Mouse (Mus musculus) lung, embryonic 14.5 days (tissue): ENCODE results near the gene C2. TPM values are rescaled to one million over a fixed set of nuclear protein-coding genes. Genes with fewer than 3 reads are reported as not detected.
"Not testable (repeated sequence)": the region's sequence is repeated elsewhere in the genome, so short reads cannot be mapped to it uniquely, and the experiment has no call there.

Source experiments
- ATAC-seq: fragments of 200-750 bp; cut with Nextera tagmentation; 2 replicates; pipeline ENCODE4 v1.8.0; 2017; ENCODE audit warnings: mild to moderate bottlenecking, moderate TSS enrichment, moderate library complexity; ENCODE audit not compliant: insufficient read depth
- DNase-seq: peaks from one replicate; pipeline ENCODE4 v3.0.0-alpha.2; 2015
- H3K27ac ChIP-seq: fragments of 300-500 bp; sonication (generic); 2 replicates; pipeline ENCODE4 v1.5.1; 2014; ENCODE audit warnings: low read depth, mild to moderate bottlenecking, moderate library complexity
- H3K27me3 ChIP-seq: fragments of 300-500 bp; sonication (generic); 2 replicates; pipeline ENCODE4 v1.6.1; 2014; ENCODE audit warnings: low read length, control low read depth; ENCODE audit not compliant: insufficient read depth
- H3K36me3 ChIP-seq: fragments of 300-500 bp; sonication (generic); 2 replicates; pipeline ENCODE4 v1.6.1; 2014; ENCODE audit warnings: control low read depth; ENCODE audit not compliant: insufficient read depth
- H3K4me1 ChIP-seq: fragments of 300-500 bp; sonication (generic); 2 replicates; pipeline ENCODE4 v1.6.1; 2014; ENCODE audit warnings: antibody characterized with exemption, control low read depth; ENCODE audit not compliant: insufficient read depth
- H3K4me2 ChIP-seq: fragments of 300-500 bp; sonication (generic); 2 replicates; pipeline ENCODE4 v1.6.1; 2014; ENCODE audit warnings: mild to moderate bottlenecking
- H3K4me3 ChIP-seq: fragments of 300-500 bp; sonication (generic); 2 replicates; pipeline ENCODE4 v1.5.1; 2014; ENCODE audit warnings: low read depth, low read length
- H3K9ac ChIP-seq: fragments of 300-500 bp; sonication (generic); 2 replicates; pipeline ENCODE4 v1.6.1; 2014
- H3K9me3 ChIP-seq: fragments of 300-500 bp; sonication (generic); 2 replicates; pipeline ENCODE4 v1.6.1; 2016; ENCODE audit warnings: low read depth, low read length, control low read depth
- CTCF ChIP-seq: IDR thresholded peaks from 2 replicates; pipeline ENCODE4 v1.5.1; 2016; ENCODE audit warnings: antibody characterized with exemption, low read depth
- WGBS: fragments of 180-500 bp; shearing (Covaris S2); extraction: QIAGEN DNeasy Blood & Tissue Kit; methylation state at CpG from one replicate; pipeline ENCODE4 v1.1.7; 2014; 5-methylcytosine and 5-hydroxymethylcytosine counted together
- polyA plus RNA-seq: library from polyadenylated mRNA; unstranded; fragments of >200 nt; fragmentation: Nextera tagmentation; extraction: Ambion mirVana; gene quantifications from 2 replicates; pipeline ENCODE4 v1.2.1, GENCODE M21; 2014

The C2 gene
- polyA plus RNA-seq, 1 experiment from 2014 or later = 1.4 TPM

GRCm38 (mm10) chr17:34911945-34912351 is 13.9 kb upstream of the C2 start:
- Histone ChIP-seq H3K9me3 (no peaks in the 10 kb centered on the region), H3K4me3 (no peak overlapping the region), H3K36me3 (peaks cover 73% of the 10 kb centered on the region), H3K9ac (no peak overlapping the region), H3K27me3 (no peaks in the 10 kb centered on the region), H3K4me2 (no peak overlapping the region), H3K4me1 (no peaks in the 10 kb centered on the region), H3K27ac (no peak overlapping the region)
- 35% methylated on average over 5 of the region's 5 CpGs for WGBS
- ATAC-seq (peak; percentile 38), DNase-seq (peak; percentile 80)
- peak; percentile 96 for TF ChIP-seq CTCF

DNA sequence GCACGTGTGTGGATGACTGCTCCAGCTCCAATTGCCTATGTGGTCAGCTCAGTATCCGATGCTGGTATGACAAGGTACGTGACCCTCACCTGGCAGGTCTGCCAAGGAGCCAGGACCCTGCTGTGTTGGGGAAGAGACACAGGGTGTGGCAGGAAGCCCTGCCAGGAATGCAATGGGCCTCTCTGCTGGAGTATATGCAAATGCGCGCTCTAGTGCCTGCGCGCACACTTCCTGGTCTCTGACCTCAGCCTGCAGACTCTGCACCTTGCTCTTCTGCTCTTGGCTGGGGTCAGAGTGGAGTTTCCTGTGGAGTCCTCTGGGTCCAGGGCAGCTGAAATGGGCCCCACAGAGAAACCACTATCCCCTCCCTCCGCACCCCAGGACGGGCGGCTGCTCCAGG is 12.9 kb upstream of the C2 start:
- WGBS = 85% methylated on average over 10 of the region's 10 CpGs
- no peaks in the 10 kb centered on the region for H3K4me1 ChIP-seq
- TF ChIP-seq CTCF = no peak
- H3K4me2 ChIP-seq = no peak overlapping the region
- DNase-seq (no peak), ATAC-seq (no peak)
- H3K4me3 ChIP-seq = no peak overlapping the region
- H3K9ac ChIP-seq = no peak overlapping the region
- no peaks in the 10 kb centered on the region for H3K27me3 ChIP-seq
- peaks cover 82% of the 10 kb centered on the region for H3K36me3 ChIP-seq
- no peak overlapping the region for H3K27ac ChIP-seq
- H3K9me3 ChIP-seq = no peaks in the 10 kb centered on the region

- Histone ChIP-seq H3K4me2 (no peak overlapping the region), H3K9ac (no peak overlapping the region), H3K27me3 (no peaks in the 10 kb centered on the region), H3K4me1 (peaks cover 5% of the 10 kb centered on the region; the same call in 1 of the 2 replicates), H3K9me3 (no peaks in the 10 kb centered on the region), H3K4me3 (no peak overlapping the region), H3K36me3 (peaks cover 61% of the 10 kb centered on the region), H3K27ac (no peak overlapping the region)
- WGBS = 84% methylated on average over 9 of the region's 9 CpGs
- no peak for ATAC-seq
- TF ChIP-seq CTCF = no peak
- DNase-seq = no peak
These were observed 4.8 kb upstream of the C2 start for GRCm38 (mm10) chr17:34902895-34903294.

DNA sequence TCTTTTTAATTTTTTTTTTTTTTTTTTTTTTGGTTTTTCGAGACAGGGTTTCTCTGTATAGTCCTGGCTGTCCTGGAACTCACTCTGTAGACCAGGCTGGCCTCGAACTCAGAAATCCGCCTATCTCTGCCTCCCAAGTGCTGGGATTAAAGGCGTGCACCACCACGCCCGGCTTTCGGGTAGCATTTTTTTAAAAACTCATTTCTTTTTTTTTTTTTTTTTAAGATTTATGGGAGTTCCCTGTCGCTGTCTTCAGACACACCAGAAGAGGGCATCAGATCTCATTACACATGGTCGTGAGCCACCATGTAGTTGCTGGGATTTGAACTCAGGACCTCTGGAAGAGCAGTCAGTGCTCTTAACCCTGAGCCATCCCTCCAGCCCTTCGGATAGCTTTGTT is 3.9 kb upstream of the C2 start:
- 85% methylated on average over 9 of the region's 10 CpGs for WGBS
- not testable (repeated sequence) for H3K27ac ChIP-seq, H3K4me1 ChIP-seq, H3K4me2 ChIP-seq, H3K9ac ChIP-seq, DNase-seq, H3K9me3 ChIP-seq, ATAC-seq, H3K27me3 ChIP-seq, H3K4me3 ChIP-seq
- peaks cover 52% of the 10 kb centered on the region for H3K36me3 ChIP-seq

GRCm38 (mm10) chr17:34900826-34901225 is 2.8 kb upstream of the C2 start:
- ATAC-seq, H3K4me2 ChIP-seq, H3K27ac ChIP-seq, H3K9me3 ChIP-seq, DNase-seq, H3K27me3 ChIP-seq, H3K9ac ChIP-seq: not testable (repeated sequence)
- Histone ChIP-seq H3K4me1 (peaks cover 11% of the 10 kb centered on the region; the same call in 1 of the 2 replicates), H3K36me3 (peaks cover 49% of the 10 kb centered on the region), H3K4me3 (0 out of 2 replicates have a peak overlapping the region, but pooled peaks have one; percentile 4)

DNA sequence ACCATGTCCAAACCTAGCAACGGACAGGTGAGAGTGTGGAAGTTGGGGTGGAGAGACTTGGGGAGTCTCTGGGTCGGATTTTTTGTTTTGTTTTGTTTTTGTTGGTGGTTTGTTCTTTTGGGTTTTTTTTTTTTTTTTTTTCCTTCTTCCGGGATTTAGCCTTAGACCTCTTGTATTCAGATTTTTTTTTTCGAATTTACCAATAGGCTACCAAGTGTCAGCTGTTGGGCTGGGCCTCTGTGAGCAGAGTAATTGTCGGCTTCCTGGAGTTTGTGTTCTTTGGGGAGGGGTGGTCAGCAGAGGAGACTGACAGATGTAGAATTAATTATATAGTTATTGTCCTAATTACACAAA is 1.8 kb upstream of the C2 start:
- H3K9me3 ChIP-seq = no peaks in the 10 kb centered on the region
- no peak for TF ChIP-seq CTCF
- 0% methylated on average over 5 of the region's 5 CpGs for WGBS
- DNase-seq = no peak
- H3K9ac ChIP-seq = peak overlapping the region; percentile 96
- no peaks in the 10 kb centered on the region for H3K27me3 ChIP-seq
- H3K4me1 ChIP-seq = peaks cover 11% of the 10 kb centered on the region; the same call in 1 of the 2 replicates
- peak overlapping the region; percentile 89 for H3K4me3 ChIP-seq
- no peak for ATAC-seq
- peak overlapping the region; percentile 98 for H3K27ac ChIP-seq
- peaks cover 43% of the 10 kb centered on the region for H3K36me3 ChIP-seq
- peak overlapping the region; percentile 86 for H3K4me2 ChIP-seq

DNA sequence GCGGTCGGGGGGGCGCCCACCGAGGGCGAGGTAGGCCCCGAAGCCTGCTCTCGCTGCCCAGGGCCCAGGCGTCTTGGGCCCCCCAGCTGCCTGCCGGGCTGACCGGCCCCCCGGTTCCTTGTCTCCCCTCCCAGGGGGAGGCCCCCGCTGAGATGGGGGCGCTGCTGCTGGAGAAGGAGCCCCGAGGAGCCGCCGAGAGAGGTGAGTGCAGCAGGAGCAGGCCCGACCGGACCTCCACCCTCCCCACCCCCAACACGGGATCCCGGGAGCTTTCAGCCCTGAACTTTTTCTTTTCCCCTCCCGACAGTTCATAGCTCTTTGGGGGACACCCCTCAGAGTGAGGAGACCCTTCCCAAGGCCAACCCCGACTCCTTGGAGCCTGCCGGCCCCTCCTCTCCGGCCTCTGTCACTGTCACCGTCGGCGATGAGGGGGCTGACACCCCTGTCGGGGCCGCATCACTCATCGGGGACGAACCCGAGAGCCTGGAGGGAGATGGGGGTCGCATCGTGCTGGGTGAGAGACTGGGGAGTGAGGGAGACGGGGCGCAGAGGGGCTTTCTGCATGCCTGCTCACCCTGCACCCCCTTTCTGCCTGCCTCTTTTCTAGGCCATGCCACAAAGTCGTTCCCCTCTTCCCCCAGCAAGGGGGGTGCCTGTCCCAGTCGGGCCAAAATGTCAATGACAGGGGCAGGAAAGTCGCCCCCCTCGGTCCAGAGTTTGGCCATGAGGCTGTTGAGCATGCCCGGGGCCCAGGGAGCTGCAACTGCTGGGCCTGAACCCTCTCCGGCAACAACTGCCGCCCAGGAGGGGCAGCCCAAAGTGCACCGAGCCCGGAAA is 1.2 kb upstream of the C2 start:
- WGBS = under 1% methylated on average over 44 of the region's 45 CpGs
- H3K4me1 ChIP-seq = peaks cover 11% of the 10 kb centered on the region; the same call in 1 of the 2 replicates
- H3K9ac ChIP-seq = peak overlapping the region; percentile 96
- H3K9me3 ChIP-seq = no peaks in the 10 kb centered on the region
- no peak for TF ChIP-seq CTCF
- H3K36me3 ChIP-seq = peaks cover 38% of the 10 kb centered on the region
- no peaks in the 10 kb centered on the region for H3K27me3 ChIP-seq
- ATAC-seq (no peak; the same call in 1 of the 2 replicates), DNase-seq (peak; percentile 43)
- H3K4me2 ChIP-seq = peak overlapping the region; percentile 86
- peak overlapping the region; percentile 89 for H3K4me3 ChIP-seq
- H3K27ac ChIP-seq = peak overlapping the region; percentile 98
